ENCODE assay signal across 11 mouse cellular contexts in the genomic region with DNA sequence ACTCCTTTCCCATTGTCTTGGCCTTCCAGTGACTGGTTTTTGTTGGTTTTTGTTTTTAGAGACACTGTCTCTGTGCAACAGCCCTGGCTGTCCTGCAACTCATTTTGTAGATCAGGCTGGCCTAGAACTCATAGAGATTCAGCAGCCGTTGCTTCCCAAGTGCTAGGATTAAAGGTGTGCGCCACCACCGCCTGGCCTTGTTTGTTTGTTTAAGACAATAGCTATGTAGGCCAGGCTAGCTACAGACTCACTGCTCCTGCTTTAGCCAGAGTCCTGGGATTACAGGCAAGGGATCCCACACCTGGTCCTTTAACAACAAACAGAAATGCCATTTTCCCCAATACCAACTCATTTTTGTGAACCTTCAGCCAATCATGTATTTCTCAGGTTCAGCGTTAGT. TPM values are rescaled to one million over a fixed set of nuclear protein-coding genes. Genes with fewer than 3 reads are reported as not detected.
DNase-seq lines count a peak whose midpoint lies in the region; ATAC-seq and TF ChIP-seq lines count a peak whose summit lies in the region.
"Had no signal": no experiment of that assay in that cellular context is flagged by ENCODE, and none has a peak within 500 bp of the region (broad histone marks: within the 10 kb centered on the region; RNA-seq: fewer than 3 reads in every experiment).

A gene (plus strand): TSS at position 359 of the 400 bp plus-strand sequence.

- no peak for TF ChIP-seq CTCF in forebrain, postnatal 0 days (IDR thresholded peaks at IDR 0.05; ENCODE audit: low read depth)
- TF ChIP-seq CTCF in spleen, adult 2 months (IDR thresholded peaks at IDR 0.05; ENCODE audit: extremely low read depth, insufficient read depth, insufficient read length, insufficient replicate concordance): no peak

- no peaks in the 10 kb centered on the region for H3K36me3 ChIP-seq in forebrain, embryonic 10.5 days (replicated peaks)
- no peaks in the 10 kb centered on the region for H3K36me3 ChIP-seq in forebrain, postnatal 0 days (ENCODE audit: insufficient read depth)
- no peaks in the 10 kb centered on the region for H3K36me3 ChIP-seq in spleen, adult 2 months (ENCODE audit: control insufficient read depth, insufficient read depth, low read length)
- H3K36me3 ChIP-seq in liver, embryonic 12.5 days: no peaks in the 10 kb centered on the region

- TF ChIP-seq POLR2A in spleen, adult 2 months (IDR thresholded peaks at IDR 0.05; ENCODE audit: low read depth, low read length): no peak

- H3K27ac ChIP-seq in forebrain, embryonic 10.5 days: no peak within 1 kb of the TSS
- H3K27ac ChIP-seq in forebrain, postnatal 0 days (ENCODE audit: low read depth, low read length): no peak within 1 kb of the TSS
- H3K27ac ChIP-seq in spleen, adult 2 months (ENCODE audit: insufficient read depth, low read length): no peak within 1 kb of the TSS
- H3K27ac ChIP-seq in liver, embryonic 12.5 days: no peak within 1 kb of the TSS
- H3K27ac ChIP-seq: macrophage had no signal

- no peak within 1 kb of the TSS for H3K4me3 ChIP-seq in forebrain, embryonic 10.5 days
- no peak within 1 kb of the TSS for H3K4me3 ChIP-seq in forebrain, postnatal 0 days (ENCODE audit: low read depth, low read length)
- no peak within 1 kb of the TSS for H3K4me3 ChIP-seq in spleen, adult 2 months (ENCODE audit: extremely low read depth, insufficient read depth, insufficient read length)
- no peak within 1 kb of the TSS for H3K4me3 ChIP-seq in liver, embryonic 12.5 days

- H3K9me3 ChIP-seq in forebrain, embryonic 10.5 days: no peaks in the 10 kb centered on the region
- H3K9me3 ChIP-seq in forebrain, postnatal 0 days (ENCODE audit: low read length): no peaks in the 10 kb centered on the region
- no peaks in the 10 kb centered on the region for H3K9me3 ChIP-seq in liver, embryonic 12.5 days (replicated peaks)

- 0 out of 2 replicates have a peak, but pooled peaks cover 9% of the 10 kb centered on the region for H3K4me1 ChIP-seq in forebrain, embryonic 10.5 days
- H3K4me1 ChIP-seq in forebrain, postnatal 0 days (ENCODE audit: insufficient read depth): no peaks in the 10 kb centered on the region
- H3K4me1 ChIP-seq in spleen, adult 2 months (ENCODE audit: control insufficient read depth, insufficient read depth, insufficient read length): no peaks in the 10 kb centered on the region
- peaks cover 18% of the 10 kb centered on the region for H3K4me1 ChIP-seq in liver, embryonic 12.5 days

- H3K9ac ChIP-seq in forebrain, postnatal 0 days: no peak within 1 kb of the TSS
- no peak within 1 kb of the TSS for H3K9ac ChIP-seq in liver, embryonic 12.5 days

- WGBS in forebrain, embryonic 10.5 days: 87% methylated on average over 4 of the region's 4 CpGs
- 86% methylated on average over 4 of the region's 4 CpGs for WGBS in forebrain, postnatal 0 days
- WGBS in spleen, adult 2 months: 90% methylated on average over 4 of the region's 4 CpGs
- WGBS in liver, embryonic 12.5 days (ENCODE audit: insufficient replicate concordance): 85% methylated on average over 4 of the region's 4 CpGs

- H3K4me2 ChIP-seq in forebrain, postnatal 0 days (ENCODE audit: low read depth): no peak within 1 kb of the TSS
- no peak within 1 kb of the TSS for H3K4me2 ChIP-seq in liver, embryonic 12.5 days

- no peak for ATAC-seq in forebrain, postnatal 0 days
- ATAC-seq in liver, embryonic 12.5 days: no peak

- H3K27me3 ChIP-seq in forebrain, embryonic 10.5 days (ENCODE audit: poor library complexity, severe bottlenecking): no peaks in the 10 kb centered on the region
- no peaks in the 10 kb centered on the region for H3K27me3 ChIP-seq in forebrain, postnatal 0 days (ENCODE audit: insufficient read depth, low read length)
- no peaks in the 10 kb centered on the region for H3K27me3 ChIP-seq in spleen, adult 2 months (ENCODE audit: control insufficient read depth, insufficient read depth, low read length)
- no peaks in the 10 kb centered on the region for H3K27me3 ChIP-seq in liver, embryonic 12.5 days (replicated peaks)

- no peak for DNase-seq in forebrain, embryonic 10.5 days (ENCODE audit: extremely low spot score, low spot score)
- no peak for DNase-seq in forebrain, postnatal 0 days
- no peak for DNase-seq in spleen, adult 2 months (ENCODE audit: low read depth in 1 of 2, low spot score in 2 of 2)
- DNase-seq in spleen, postnatal 14 days (ENCODE audit: low spot score in 2 of 2): no peak
- DNase-seq in testis, postnatal 10 days (ENCODE audit: low spot score): peak; percentile 16
- DNase-seq in layer of hippocampus, postnatal 36 days: no peak
- no peak for DNase-seq in frontal cortex, postnatal 25 days (ENCODE audit: low spot score in 2 of 2)
- DNase-seq: cerebellum, postnatal 25 days; right cerebral cortex, postnatal 4 days had no signal

RNA-seq across cellular contexts. Expression of the gene that starts here (rescaled TPM):
- 130 and 134 TPM in 2 replicates for polyA plus RNA-seq in forebrain, embryonic 10.5 days (2016; fragmentation: Nextera tagmentation; extraction: Ambion mirVana)
- total RNA-seq in forebrain, postnatal 0 days (2014; rRNA removed): 1.6 and 3.2 TPM in 2 replicates
- polyA plus RNA-seq in forebrain, postnatal 0 days (2015; fragmentation: Nextera tagmentation; extraction: Ambion mirVana): 50.1 and 50.6 TPM in 2 replicates
- 12.8 and 14.7 TPM in 2 replicates for polyA plus RNA-seq in spleen, adult 2 months (2012; rRNA removed)
- 58.2 and 62.1 TPM in 2 replicates for polyA plus RNA-seq in liver, embryonic 12.5 days (2016; fragmentation: Nextera tagmentation; extraction: Ambion mirVana)
- 1 to 10 TPM; 1.1 to 2.3 TPM for total RNA-seq in layer of hippocampus, postnatal 36 days (2021)
